Mouse (Mus musculus): ENCODE measurements at regions not wholly inside any gene's neighbourhood (a gene's known extent, or its start where the extent isn't known, plus 50 kb on each side); places are given as distances from the start of the nearest gene placed in this dataset.
"Not testable (repeated sequence)": the region's sequence is repeated elsewhere in the genome, so short reads cannot be mapped to it uniquely, and the experiment has no call there.

DNA sequence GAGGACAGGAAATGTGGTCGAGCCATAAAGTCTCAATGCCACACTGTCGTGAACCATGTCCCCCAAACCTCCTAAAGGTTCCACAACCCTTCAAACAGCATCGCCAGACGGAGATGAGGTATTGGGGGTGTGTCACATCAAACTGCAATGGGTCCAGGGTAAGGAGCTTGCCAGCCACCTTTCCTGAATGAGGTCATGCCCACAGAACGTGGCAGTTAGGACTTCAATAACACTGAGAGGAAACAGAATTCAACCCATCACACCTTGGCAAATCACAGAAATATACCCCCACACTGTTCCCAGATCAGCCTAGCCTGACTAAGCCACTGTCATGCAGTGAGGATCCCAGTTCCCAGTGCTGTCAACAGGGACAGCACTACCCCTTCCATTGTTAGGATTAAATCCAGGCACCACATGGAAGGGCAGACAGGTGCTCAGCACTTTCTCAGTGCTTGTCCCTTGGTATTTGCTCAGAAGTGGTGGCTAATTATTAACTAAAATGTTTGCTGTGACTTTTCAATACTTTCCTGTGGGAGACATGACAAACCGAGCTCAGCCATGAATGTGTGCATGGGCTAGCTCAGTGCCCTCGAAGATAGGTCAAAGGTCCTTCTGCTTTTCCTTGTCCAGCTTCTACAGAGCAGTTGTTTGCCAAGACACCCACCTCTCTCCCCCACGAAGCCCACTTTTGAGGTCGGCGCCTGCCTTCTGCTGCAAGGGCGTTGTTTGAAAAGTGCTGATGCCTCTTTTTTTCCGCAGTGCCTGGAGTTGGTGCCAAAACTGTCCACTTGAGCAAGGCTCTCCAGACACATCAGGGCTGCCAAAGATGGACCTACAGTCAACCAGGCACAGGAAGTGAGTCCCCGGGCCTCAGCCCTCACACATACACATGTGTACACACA is 525.7 kb downstream of the Bnc2 start:
- intact Hi-C loops (cut with DNase I) = no loop called here

DNA sequence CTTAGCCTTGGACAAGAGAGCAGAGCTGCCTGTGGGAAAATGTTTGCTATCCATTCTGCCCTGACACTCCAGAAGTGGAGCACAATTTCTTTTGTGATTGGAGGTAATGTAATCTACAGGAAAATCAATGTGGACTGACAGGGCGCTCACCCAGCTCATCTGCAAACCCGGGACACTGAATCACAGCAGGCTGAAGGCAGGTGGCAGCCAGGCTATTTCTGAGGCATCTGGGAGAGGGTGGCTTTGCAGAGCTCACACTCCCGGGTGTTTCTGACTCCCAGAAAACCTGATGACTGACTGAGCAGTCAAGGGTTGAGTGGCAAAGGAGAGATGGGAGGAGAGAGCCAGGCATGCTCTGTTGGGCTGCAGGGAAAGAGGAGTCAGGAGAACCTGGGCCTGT is 524.4 kb downstream of the Bnc2 start:
- DNase-seq (ENCODE audit: low spot score in 2 of 2) = no peak
- intact Hi-C loops (cut with DNase I) = no loop called here

More for the DNA sequence above, 525.7 kb downstream of the Bnc2 start:
- DNase-seq (ENCODE audit: low spot score in 2 of 2) = no peak

- intact Hi-C loops (cut with DNase I) = no loop called here
Measured at GRCm38 (mm10) chr4:84151247-84151646, 523.8 kb downstream of the Bnc2 start.

GRCm38 (mm10) chr4:84151971-84152450 is 523.1 kb downstream of the Bnc2 start:
- intact Hi-C loops (cut with DNase I) = no loop called here

More at GRCm38 (mm10) chr4:84151247-84151646, 523.8 kb downstream of the Bnc2 start:
- DNase-seq (ENCODE audit: low spot score in 2 of 2) = no peak

DNA sequence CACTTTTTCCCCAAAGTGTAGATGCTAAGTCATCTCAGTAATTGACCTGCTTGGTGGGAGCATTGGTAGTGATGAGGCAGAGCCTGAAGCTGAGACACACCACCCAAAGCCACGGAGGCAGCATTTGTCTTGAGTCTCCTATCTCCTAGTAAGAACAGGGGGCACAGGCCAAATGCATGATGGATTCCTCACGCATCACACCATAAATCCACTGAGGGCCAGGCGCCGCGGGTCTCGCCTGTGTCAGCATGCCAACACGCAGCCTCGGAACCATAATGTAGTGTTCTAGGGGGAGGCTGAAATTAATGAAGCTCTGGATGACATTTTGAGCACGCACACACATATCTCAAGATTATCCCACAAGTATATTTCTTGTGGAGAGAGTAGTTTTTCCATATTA is 521.5 kb downstream of the Bnc2 start:
- intact Hi-C loops (cut with DNase I) = no loop called here
- DNase-seq (ENCODE audit: low spot score in 2 of 2) = no peak

More at GRCm38 (mm10) chr4:84151971-84152450, 523.1 kb downstream of the Bnc2 start:
- DNase-seq (ENCODE audit: low spot score in 2 of 2) = no peak

- DNase-seq (ENCODE audit: low spot score in 2 of 2) = no peak
- intact Hi-C loops (cut with DNase I) = no loop called here
Measured at GRCm38 (mm10) chr4:84157911-84158647, 517.0 kb downstream of the Bnc2 start.

DNA sequence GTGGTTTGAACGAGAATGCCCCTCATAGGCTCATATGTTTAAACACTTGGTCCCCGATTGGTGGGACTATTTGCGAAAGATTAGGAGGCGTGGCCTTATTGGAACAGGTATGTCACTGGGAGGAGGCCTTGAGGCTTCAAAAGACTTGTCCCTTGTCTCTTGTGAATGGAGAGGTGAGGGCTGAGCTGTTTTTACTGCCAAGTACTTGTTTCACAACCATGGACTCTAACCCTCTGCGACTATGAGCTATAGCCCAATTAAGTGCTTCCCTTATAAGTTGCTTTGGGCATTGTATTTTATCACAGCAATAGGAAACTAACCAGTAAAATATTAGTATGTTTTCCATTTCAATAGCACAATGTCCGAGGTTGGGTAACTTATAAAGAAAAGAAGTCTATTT is 511.7 kb downstream of the Bnc2 start:
- intact Hi-C loops (cut with DNase I) = no loop called here
- DNase-seq (ENCODE audit: low spot score in 2 of 2) = no peak

DNA sequence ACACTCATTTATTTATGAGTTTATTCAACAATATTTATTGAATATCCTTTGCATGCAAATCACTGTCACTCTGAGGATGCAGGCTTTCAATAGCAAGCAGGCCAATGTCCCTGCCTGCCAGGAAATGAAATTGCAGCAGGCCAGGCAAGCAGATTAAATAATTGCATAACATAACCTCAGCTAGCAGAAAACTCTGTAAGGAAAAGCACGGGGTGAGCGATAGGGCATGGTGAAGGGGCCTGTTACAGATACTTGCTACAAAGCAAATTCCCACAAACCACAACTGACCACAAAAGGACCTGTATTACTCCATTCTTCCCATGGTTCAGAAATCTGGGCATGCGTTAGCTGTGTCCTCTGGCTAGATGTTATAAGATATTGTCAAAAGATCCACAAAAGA is 509.8 kb downstream of the Bnc2 start:
- intact Hi-C loops (cut with DNase I) = no loop called here
- DNase-seq (ENCODE audit: low spot score in 2 of 2) = no peak

GRCm38 (mm10) chr4:84172841-84173240 is 502.2 kb downstream of the Bnc2 start:
- intact Hi-C loops (cut with DNase I) = no loop called here
- DNase-seq (ENCODE audit: low spot score in 2 of 2) = no peak

GRCm38 (mm10) chr4:84173441-84173840 is 501.6 kb downstream of the Bnc2 start:
- DNase-seq (ENCODE audit: low spot score in 2 of 2) = no peak
- intact Hi-C loops (cut with DNase I) = no loop called here

DNA sequence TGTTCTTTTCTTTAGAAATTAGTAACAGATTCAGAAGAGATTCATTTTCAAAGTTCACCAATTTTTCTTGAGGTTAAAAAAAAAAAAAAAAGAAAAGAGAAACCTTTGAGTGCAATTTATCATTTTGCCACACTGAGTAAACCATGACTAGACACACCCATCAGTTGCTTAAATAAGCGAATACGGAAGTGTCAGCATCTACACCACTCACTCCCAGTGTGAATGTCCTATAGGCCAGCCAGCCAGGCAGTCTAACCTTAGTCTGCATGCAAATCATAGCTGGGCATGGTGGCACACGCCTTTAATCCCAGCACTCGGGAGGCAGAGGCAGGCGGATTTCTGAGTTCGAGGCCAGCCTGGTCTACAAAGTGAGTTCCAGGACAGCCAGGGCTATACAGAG is 498.6 kb downstream of the Bnc2 start:
- DNase-seq (ENCODE audit: low spot score in 2 of 2); intact Hi-C loops (cut with DNase I): not testable (repeated sequence)

GRCm38 (mm10) chr4:84177827-84178226 is 497.2 kb downstream of the Bnc2 start:
- intact Hi-C loops (cut with DNase I) = no loop called here
- no peak for DNase-seq (ENCODE audit: low spot score in 2 of 2)

DNA sequence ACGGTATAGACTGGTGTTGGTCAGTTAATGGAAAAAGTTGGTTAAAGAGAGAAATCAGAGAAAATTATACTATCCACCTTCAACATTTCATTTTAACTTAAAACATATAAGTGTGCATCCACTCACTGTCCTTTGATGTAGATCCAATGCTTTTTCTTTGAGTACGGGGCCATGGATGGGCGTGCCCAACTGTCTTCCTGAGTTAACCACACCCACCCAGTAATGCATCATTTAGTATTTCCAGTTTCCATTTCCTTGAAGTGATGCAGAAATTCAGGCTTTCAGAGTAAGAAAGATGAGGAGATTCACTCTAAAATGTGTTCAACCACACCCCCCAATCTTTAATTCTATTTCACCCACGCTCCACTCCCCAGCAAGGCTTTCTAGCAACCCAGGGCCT is 490.6 kb downstream of the Bnc2 start:
- intact Hi-C loops (cut with DNase I) = no loop called here

DNA sequence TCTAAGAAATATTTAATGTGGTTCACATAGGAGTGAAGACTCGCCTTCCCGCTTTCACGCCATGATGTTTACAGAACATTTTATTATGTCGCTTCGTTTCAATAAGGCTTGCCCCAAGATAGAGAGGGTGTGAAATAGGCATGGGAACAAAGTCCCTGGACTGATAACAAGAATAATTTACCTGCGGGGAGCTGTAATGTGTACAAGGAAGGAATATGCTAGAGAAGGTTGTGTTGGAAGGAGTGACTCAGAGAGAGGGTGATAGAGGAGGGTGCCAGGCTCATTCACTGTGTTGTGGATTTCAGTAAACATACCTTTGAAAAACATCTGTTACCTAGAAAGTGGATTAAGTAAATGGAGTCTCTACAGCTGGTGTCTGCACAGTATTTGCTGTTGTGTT is 490.2 kb downstream of the Bnc2 start:
- no peak for DNase-seq (ENCODE audit: low spot score in 2 of 2)
- intact Hi-C loops (cut with DNase I) = no loop called here

More for the DNA sequence above, 490.6 kb downstream of the Bnc2 start:
- DNase-seq (ENCODE audit: low spot score in 2 of 2) = no peak

GRCm38 (mm10) chr4:84189315-84189714 is 485.8 kb downstream of the Bnc2 start:
- DNase-seq (ENCODE audit: low spot score in 2 of 2) = no peak
- intact Hi-C loops (cut with DNase I) = no loop called here

- intact Hi-C loops (cut with DNase I) = no loop called here
- DNase-seq (ENCODE audit: low spot score in 2 of 2) = no peak
Measured at GRCm38 (mm10) chr4:84191303-84191702, 483.8 kb downstream of the Bnc2 start.

GRCm38 (mm10) chr4:84192301-84192700 is 482.8 kb downstream of the Bnc2 start:
- intact Hi-C loops (cut with DNase I) = no loop called here
- DNase-seq (ENCODE audit: low spot score in 2 of 2) = no peak

GRCm38 (mm10) chr4:84196732-84197131 is 478.3 kb downstream of the Bnc2 start:
- intact Hi-C loops (cut with DNase I) = no loop called here

GRCm38 (mm10) chr4:84198176-84198575 is 476.9 kb downstream of the Bnc2 start:
- intact Hi-C loops (cut with DNase I) = no loop called here
- DNase-seq (ENCODE audit: low spot score in 2 of 2) = no peak

More at GRCm38 (mm10) chr4:84196732-84197131, 478.3 kb downstream of the Bnc2 start:
- DNase-seq (ENCODE audit: low spot score in 2 of 2) = no peak

GRCm38 (mm10) chr4:84199181-84199656 is 475.9 kb downstream of the Bnc2 start:
- no peak for DNase-seq (ENCODE audit: low spot score in 2 of 2)
- intact Hi-C loops (cut with DNase I) = no loop called here

Measured in left cerebral cortex, postnatal 14 days (tissue).